Mouse (Mus musculus) neural tube, embryonic 11.5 days (tissue): ENCODE results near the gene Olfr196. TPM values are rescaled to one million over a fixed set of nuclear protein-coding genes. Genes with fewer than 3 reads are reported as not detected.
"Not testable (repeated sequence)": the region's sequence is repeated elsewhere in the genome, so short reads cannot be mapped to it uniquely, and the experiment has no call there.

Source experiments
- ATAC-seq: fragments of 200-750 bp; cut with Nextera tagmentation; 2 replicates; pipeline ENCODE4 v1.8.0; 2017; ENCODE audit warnings: moderate number of reproducible peaks, mild to moderate bottlenecking, moderate TSS enrichment, moderate library complexity; ENCODE audit not compliant: insufficient read depth, low FRiP score, low TSS enrichment
- DNase-seq: peaks from one replicate; pipeline ENCODE4 v3.0.0-alpha.2; 2015; ENCODE audit warnings: low spot score
- H3K27ac ChIP-seq: fragments of 300-500 bp; sonication (generic); 2 replicates; pipeline ENCODE4 v1.5.1; 2014; ENCODE audit warnings: low read depth, mild to moderate bottlenecking, low read length
- H3K27me3 ChIP-seq: fragments of 300-500 bp; sonication (generic); 2 replicates; pipeline ENCODE4 v1.6.1; 2014; ENCODE audit warnings: mild to moderate bottlenecking, low read length, mixed read lengths; ENCODE audit not compliant: control insufficient read depth, insufficient read depth
- H3K36me3 ChIP-seq: fragments of 300-500 bp; sonication (generic); 2 replicates; pipeline ENCODE4 v1.6.1; 2014; ENCODE audit warnings: mild to moderate bottlenecking, low read length, moderate library complexity, mixed read lengths; ENCODE audit not compliant: control insufficient read depth, insufficient read depth
- H3K4me1 ChIP-seq: fragments of 300-500 bp; sonication (generic); 2 replicates; pipeline ENCODE4 v1.6.1; 2014; ENCODE audit warnings: low read length, mixed read lengths; ENCODE audit not compliant: control insufficient read depth, insufficient read depth
- H3K4me2 ChIP-seq: fragments of 300-500 bp; sonication (generic); 2 replicates; pipeline ENCODE4 v1.6.1; 2014; ENCODE audit warnings: low read depth, mild to moderate bottlenecking, moderate library complexity
- H3K4me3 ChIP-seq: fragments of 300-500 bp; sonication (generic); 2 replicates; pipeline ENCODE4 v1.5.1; 2014; ENCODE audit warnings: low read depth, low read length
- H3K9ac ChIP-seq: fragments of 300-500 bp; sonication (generic); 2 replicates; pipeline ENCODE4 v1.6.1; 2014; ENCODE audit warnings: mild to moderate bottlenecking, low read length
- H3K9me3 ChIP-seq: fragments of 300-500 bp; sonication (generic); 2 replicates; pipeline ENCODE4 v1.6.1; 2016; ENCODE audit warnings: low read length; ENCODE audit not compliant: control insufficient read depth
- WGBS: fragments of 180-500 bp; shearing (Covaris S2); extraction: QIAGEN DNeasy Blood & Tissue Kit; methylation state at CpG from one replicate; pipeline ENCODE4 v1.1.7; 2014; 5-methylcytosine and 5-hydroxymethylcytosine counted together
- polyA plus RNA-seq: library from polyadenylated mRNA; unstranded; fragments of >200 nt; fragmentation: Nextera tagmentation; extraction: Ambion mirVana; gene quantifications from 2 replicates; pipeline ENCODE4 v1.2.1, GENCODE M21; 2014

The Olfr196 gene
- polyA plus RNA-seq, result not detected in 2 replicates

- H3K27ac ChIP-seq, result no peak within 1 kb of the TSS
Measured at GRCm38 (mm10) chr16:59170354-59170753, at the start of gene Olfr196. Gene Olfr196, minus strand, starts transcription at chr16:59170454.

GRCm38 (mm10) chr16:59219667-59220066, 49.4 kb upstream of the Olfr196 start, which contains the start of gene Olfr199:
Gene Olfr199, minus strand, starts transcription at chr16:59219767.
- not testable (repeated sequence) for H3K4me2 ChIP-seq, H3K4me1 ChIP-seq, H3K9me3 ChIP-seq, H3K27ac ChIP-seq, DNase-seq, H3K4me3 ChIP-seq, ATAC-seq, H3K36me3 ChIP-seq, H3K9ac ChIP-seq, H3K27me3 ChIP-seq
- 89% methylated on average over 1 of the region's 1 CpGs for WGBS

More at GRCm38 (mm10) chr16:59170354-59170753, at the start of gene Olfr196:
- no peaks in the 10 kb centered on the region for H3K27me3 ChIP-seq
- H3K4me2 ChIP-seq, result no peak within 1 kb of the TSS
- H3K4me3 ChIP-seq, result no peak within 1 kb of the TSS
- no peak for ATAC-seq
- H3K9ac ChIP-seq, result no peak within 1 kb of the TSS
- H3K4me1 ChIP-seq, result no peaks in the 10 kb centered on the region
- H3K36me3 ChIP-seq, result no peaks in the 10 kb centered on the region
- DNase-seq, result no peak
- WGBS, result 84% methylated on average over 3 of the region's 3 CpGs
- no peaks in the 10 kb centered on the region for H3K9me3 ChIP-seq

GRCm38 (mm10) chr16:59217861-59218260, 47.6 kb upstream of the Olfr196 start:
- 82% methylated on average over 3 of the region's 3 CpGs for WGBS
- H3K36me3 ChIP-seq, H3K27me3 ChIP-seq, H3K4me2 ChIP-seq, H3K27ac ChIP-seq, H3K4me1 ChIP-seq, DNase-seq, H3K4me3 ChIP-seq, H3K9me3 ChIP-seq, H3K9ac ChIP-seq: not testable (repeated sequence)
- ATAC-seq, result peak; percentile 50; the same call in 1 of the 2 replicates

- H3K9me3 ChIP-seq, H3K4me3 ChIP-seq, H3K4me1 ChIP-seq, H3K4me2 ChIP-seq, DNase-seq, H3K27ac ChIP-seq, H3K27me3 ChIP-seq, H3K9ac ChIP-seq, H3K36me3 ChIP-seq, ATAC-seq: not testable (repeated sequence)
- 67% methylated on average over 1 of the region's 1 CpGs for WGBS
Measured at GRCm38 (mm10) chr16:59203433-59203832, 33.2 kb upstream of the Olfr196 start, which contains the start of gene Olfr198. Gene Olfr198, minus strand, starts transcription at chr16:59203533.

GRCm38 (mm10) chr16:59151996-59152395, 18.3 kb downstream of the Olfr196 start:
- WGBS, result 85% methylated on average over 2 of the region's 2 CpGs
- H3K4me2 ChIP-seq, result no peak overlapping the region
- ATAC-seq (no peak), DNase-seq (no peak)
- no peaks in the 10 kb centered on the region for H3K4me1 ChIP-seq
- no peaks in the 10 kb centered on the region for H3K36me3 ChIP-seq
- no peak overlapping the region for H3K9ac ChIP-seq
- H3K27me3 ChIP-seq, result no peaks in the 10 kb centered on the region
- no peak overlapping the region for H3K27ac ChIP-seq
- no peaks in the 10 kb centered on the region for H3K9me3 ChIP-seq
- no peak overlapping the region for H3K4me3 ChIP-seq

- no peaks in the 10 kb centered on the region for H3K9me3 ChIP-seq
- no peaks in the 10 kb centered on the region for H3K27me3 ChIP-seq
- no peak for ATAC-seq
- H3K27ac ChIP-seq, result no peak within 1 kb of the TSS
- H3K36me3 ChIP-seq, result no peaks in the 10 kb centered on the region
- H3K4me2 ChIP-seq, result no peak within 1 kb of the TSS
- H3K4me1 ChIP-seq, result no peaks in the 10 kb centered on the region
- H3K9ac ChIP-seq, result no peak within 1 kb of the TSS
- no peak for DNase-seq
- no peak within 1 kb of the TSS for H3K4me3 ChIP-seq
- WGBS, result 93% methylated on average over 1 of the region's 1 CpGs
Measured at GRCm38 (mm10) chr16:59146746-59147145, 23.5 kb downstream of the Olfr196 start, which contains the start of gene Olfr195. Gene Olfr195, plus strand, starts transcription at chr16:59147046.

GRCm38 (mm10) chr16:59141105-59141504, 29.1 kb downstream of the Olfr196 start:
- H3K27ac ChIP-seq, result no peak overlapping the region
- H3K4me1 ChIP-seq, result no peaks in the 10 kb centered on the region
- H3K36me3 ChIP-seq, result no peaks in the 10 kb centered on the region
- no peak for DNase-seq
- H3K4me3 ChIP-seq, result no peak overlapping the region
- ATAC-seq, result no peak
- H3K4me2 ChIP-seq, result no peak overlapping the region
- H3K27me3 ChIP-seq, result no peaks in the 10 kb centered on the region
- no peaks in the 10 kb centered on the region for H3K9me3 ChIP-seq
- H3K9ac ChIP-seq, result no peak overlapping the region

- Histone ChIP-seq H3K9me3 (no peaks in the 10 kb centered on the region), H3K4me3 (no peak overlapping the region), H3K9ac (no peak overlapping the region), H3K4me2 (no peak overlapping the region), H3K36me3 (no peaks in the 10 kb centered on the region), H3K27me3 (no peaks in the 10 kb centered on the region), H3K27ac (no peak overlapping the region), H3K4me1 (no peaks in the 10 kb centered on the region)
- 80% methylated on average over 1 of the region's 1 CpGs for WGBS
- DNase-seq, result no peak
- no peak for ATAC-seq
Measured at GRCm38 (mm10) chr16:59130740-59131139, 39.5 kb downstream of the Olfr196 start.

- Histone ChIP-seq H3K36me3 (no peaks in the 10 kb centered on the region), H3K27me3 (no peaks in the 10 kb centered on the region), H3K9ac (no peak within 1 kb of the TSS), H3K9me3 (no peaks in the 10 kb centered on the region), H3K27ac (no peak within 1 kb of the TSS), H3K4me1 (no peaks in the 10 kb centered on the region), H3K4me2 (no peak within 1 kb of the TSS), H3K4me3 (no peak within 1 kb of the TSS)
- DNase-seq (no peak), ATAC-seq (no peak)
Measured at GRCm38 (mm10) chr16:59120969-59121368, 49.3 kb downstream of the Olfr196 start, which contains the start of gene Olfr194. Gene Olfr194, minus strand, starts transcription at chr16:59121069.
